ENCODE assay signal across 19 mouse cellular contexts in genomic region chr7:123132401-123132800, GRCm38 (mm10). TPM values are rescaled to one million over a fixed set of nuclear protein-coding genes. Genes with fewer than 3 reads are reported as not detected.
DNase-seq lines count a peak whose midpoint lies in the region; ATAC-seq and TF ChIP-seq lines count a peak whose summit lies in the region.
"Had no signal": no experiment of that assay in that cellular context is flagged by ENCODE, and none has a peak within 500 bp of the region (broad histone marks: within the 10 kb centered on the region; RNA-seq: fewer than 3 reads in every experiment).

No protein-coding gene starts in this region.

- TF ChIP-seq CTCF in liver, postnatal 0 days (IDR thresholded peaks at IDR 0.05; ENCODE audit: low read depth) = no peak

- 84% methylated on average over 2 of the region's 2 CpGs for WGBS in heart, embryonic 10.5 days
- 69% methylated on average over 2 of the region's 2 CpGs for WGBS in liver, postnatal 0 days (ENCODE audit: insufficient replicate concordance)
- WGBS in hindbrain, embryonic 14.5 days = 95% methylated on average over 2 of the region's 2 CpGs

- no peak overlapping the region for H3K27ac ChIP-seq in heart, embryonic 10.5 days
- H3K27ac ChIP-seq in liver, postnatal 0 days (ENCODE audit: low read depth) = peak overlapping the region; percentile 3; the same call in 1 of the 2 replicates
- no peak overlapping the region for H3K27ac ChIP-seq in hindbrain, embryonic 14.5 days
- H3K27ac ChIP-seq: embryonic facial prominence, embryonic 12.5 days; forebrain, embryonic 15.5 days; heart, embryonic 15.5 days had no signal

- no peak overlapping the region for H3K9ac ChIP-seq in liver, postnatal 0 days (replicated peaks)
- no peak overlapping the region for H3K9ac ChIP-seq in hindbrain, embryonic 14.5 days
- H3K9ac ChIP-seq: embryonic facial prominence, embryonic 12.5 days; forebrain, embryonic 15.5 days; heart, embryonic 15.5 days had no signal

- H3K27me3 ChIP-seq in heart, embryonic 10.5 days (ENCODE audit: insufficient read depth, poor library complexity, severe bottlenecking) = no peaks in the 10 kb centered on the region
- H3K27me3 ChIP-seq in liver, postnatal 0 days (ENCODE audit: insufficient read depth, low read length) = no peaks in the 10 kb centered on the region
- no peaks in the 10 kb centered on the region for H3K27me3 ChIP-seq in hindbrain, embryonic 14.5 days (ENCODE audit: control insufficient read depth, insufficient read depth, low read length)
- H3K27me3 ChIP-seq: embryonic facial prominence, embryonic 12.5 days; forebrain, embryonic 15.5 days; heart, embryonic 15.5 days had no signal

- DNase-seq in heart, embryonic 10.5 days (ENCODE audit: low spot score) = peak; percentile 5
- no peak for DNase-seq in heart, postnatal 10 days
- DNase-seq in liver, postnatal 0 days = no peak
- DNase-seq in liver = no peak
- DNase-seq in CD8-positive naive resting alpha-beta T cell, adult 2 months (ENCODE audit: low read depth in 2 of 2, low spot score in 2 of 2) = peak; percentile 46 to 61
- no peak for DNase-seq in hindbrain, embryonic 14.5 days (ENCODE audit: low spot score)
- DNase-seq in kidney, adult 11 months = no peak
- DNase-seq: adrenal gland, adult 8-10 months; adrenal gland, postnatal 36 days; cerebellum, adult 2 months; cerebellum, postnatal 14 days; gastrocnemius, postnatal 36 days; heart, adult 18-20 months had no signal

- no peak overlapping the region for H3K4me2 ChIP-seq in liver, postnatal 0 days (ENCODE audit: low read depth, low read length)
- H3K4me2 ChIP-seq in hindbrain, embryonic 14.5 days (replicated peaks) = no peak overlapping the region
- H3K4me2 ChIP-seq: embryonic facial prominence, embryonic 12.5 days; forebrain, embryonic 15.5 days; heart, embryonic 11.5 days; heart, embryonic 15.5 days had no signal

- no peaks in the 10 kb centered on the region for H3K9me3 ChIP-seq in heart, embryonic 10.5 days
- H3K9me3 ChIP-seq in liver, postnatal 0 days (ENCODE audit: low read length) = no peaks in the 10 kb centered on the region
- H3K9me3 ChIP-seq in hindbrain, embryonic 14.5 days (ENCODE audit: control insufficient read depth, low read length) = no peaks in the 10 kb centered on the region
- H3K9me3 ChIP-seq: embryonic facial prominence, embryonic 12.5 days; forebrain, embryonic 15.5 days; heart, embryonic 15.5 days had no signal

- ATAC-seq in liver, postnatal 0 days = no peak
- no peak for ATAC-seq in hindbrain, embryonic 14.5 days (ENCODE audit: low FRiP score)
- ATAC-seq: forebrain, embryonic 15.5 days; hindbrain, embryonic 16.5 days; inflammation-experienced regulatory T-cells, adult 6 months had no signal

- H3K4me3 ChIP-seq in heart, embryonic 10.5 days = no peak overlapping the region
- no peak overlapping the region for H3K4me3 ChIP-seq in liver, postnatal 0 days (ENCODE audit: low read depth, low read length)
- no peak overlapping the region for H3K4me3 ChIP-seq in hindbrain, embryonic 14.5 days (replicated peaks; ENCODE audit: low read length)
- H3K4me3 ChIP-seq: embryonic facial prominence, embryonic 12.5 days; forebrain, embryonic 15.5 days; heart, embryonic 15.5 days had no signal

- H3K4me1 ChIP-seq in heart, embryonic 10.5 days = peaks cover 56% of the 10 kb centered on the region
- H3K4me1 ChIP-seq in liver, postnatal 0 days (ENCODE audit: insufficient read depth) = peaks cover 37% of the 10 kb centered on the region
- peaks cover 38% of the 10 kb centered on the region for H3K4me1 ChIP-seq in hindbrain, embryonic 14.5 days (replicated peaks; ENCODE audit: control insufficient read depth, insufficient read depth, low read length)

- intact Hi-C loops in heart, postnatal 10 days (cut with DNase I) = no loop called here

- TF ChIP-seq EP300 in liver, postnatal 0 days (IDR thresholded peaks at IDR 0.05; ENCODE audit: low read depth) = no peak

- peaks cover 18% of the 10 kb centered on the region for H3K36me3 ChIP-seq in heart, embryonic 10.5 days
- H3K36me3 ChIP-seq in liver, postnatal 0 days (replicated peaks; ENCODE audit: insufficient read depth, low read length) = peaks cover 26% of the 10 kb centered on the region
- H3K36me3 ChIP-seq in hindbrain, embryonic 14.5 days (replicated peaks; ENCODE audit: control insufficient read depth, insufficient read depth) = peaks cover 14% of the 10 kb centered on the region
- H3K36me3 ChIP-seq: forebrain, embryonic 15.5 days had no signal

RNA-seq across cellular contexts. Expression of gene Tnrc6a, which starts 8.7 kb away (rescaled TPM):
- 39.9 and 51.2 TPM in 2 replicates for polyA plus RNA-seq in heart, embryonic 10.5 days (2016; fragmentation: Nextera tagmentation; extraction: Ambion mirVana)
- total RNA-seq in heart, postnatal 10 days (2021) = 10 to 100 TPM; 38.5 to 47.3 TPM
- polyA plus RNA-seq in liver, postnatal 0 days (2015; fragmentation: Nextera tagmentation; extraction: Ambion mirVana) = 26.8 and 28.9 TPM in 2 replicates
- polyA plus RNA-seq in hindbrain, embryonic 14.5 days (2014; fragmentation: Nextera tagmentation; extraction: Ambion mirVana) = 37.3 and 52.0 TPM in 2 replicates

Comparison
In these comparisons a context has a peak if more than half of its experiments do, and no peak if none do; other contexts are left out.
1. DNase-seq: peak in heart, embryonic 10.5 days (single experiment) and CD8-positive naive resting alpha-beta T cell, adult 2 months (2 of 2); none in heart, postnatal 10 days (0 of 2), liver, postnatal 0 days (single experiment), liver (single experiment), hindbrain, embryonic 14.5 days (single experiment) and kidney, adult 11 months (single experiment).